Mouse (Mus musculus) kidney, embryonic 15.5 days (tissue): ENCODE data around the gene Wdr34. TPM values are rescaled to one million over a fixed set of nuclear protein-coding genes. Genes with fewer than 3 reads are reported as not detected.
"Not testable (repeated sequence)": the region's sequence is repeated elsewhere in the genome, so short reads cannot be mapped to it uniquely, and the experiment has no call there.

ENCODE experiments used
- ATAC-seq: fragments of 200-750 bp; cut with Nextera tagmentation; replicated peaks from 2 replicates; pipeline ENCODE4 v1.8.0; 2017; ENCODE audit warnings: moderate TSS enrichment; ENCODE audit not compliant: low FRiP score
- H3K27ac ChIP-seq: fragments of 300-500 bp; sonication (generic); 2 replicates; pipeline ENCODE4 v1.5.1; 2015; ENCODE audit warnings: mild to moderate bottlenecking, inconsistent platforms
- H3K27me3 ChIP-seq: fragments of 300-500 bp; sonication (generic); 2 replicates; pipeline ENCODE4 v1.6.1; 2015; ENCODE audit warnings: inconsistent platforms
- H3K36me3 ChIP-seq: fragments of 300-500 bp; sonication (generic); 2 replicates; pipeline ENCODE4 v1.6.1; 2015; ENCODE audit warnings: inconsistent platforms
- H3K4me1 ChIP-seq: fragments of 300-500 bp; sonication (generic); 2 replicates; pipeline ENCODE4 v1.6.1; 2015; ENCODE audit warnings: inconsistent platforms
- H3K4me2 ChIP-seq: fragments of 300-500 bp; sonication (generic); 2 replicates; pipeline ENCODE4 v1.6.1; 2015; ENCODE audit warnings: moderate library complexity, mild to moderate bottlenecking, inconsistent platforms
- H3K4me3 ChIP-seq: fragments of 300-500 bp; sonication (generic); replicated peaks from 2 replicates; pipeline ENCODE4 v1.5.1; 2015; ENCODE audit warnings: mild to moderate bottlenecking, inconsistent platforms
- H3K9ac ChIP-seq: fragments of 300-500 bp; sonication (generic); 2 replicates; pipeline ENCODE4 v1.6.1; 2015; ENCODE audit warnings: mild to moderate bottlenecking, inconsistent platforms
- H3K9me3 ChIP-seq: fragments of 300-500 bp; sonication (generic); replicated peaks from 2 replicates; pipeline ENCODE4 v1.6.1; 2016; ENCODE audit warnings: inconsistent platforms
- WGBS: fragments of 180-500 bp; shearing (Covaris S2); methylation state at CpG from one replicate; pipeline ENCODE4 v1.1.7; 2015; ENCODE audit warnings: mixed read lengths; 5-methylcytosine and 5-hydroxymethylcytosine counted together
- polyA plus RNA-seq: library from polyadenylated mRNA; unstranded; fragments of >200 nt; fragmentation: Nextera tagmentation; extraction: Ambion mirVana; gene quantifications from 2 replicates; pipeline ENCODE4 v1.2.1, GENCODE M21; 2015

The Wdr34 gene
- polyA plus RNA-seq, 1 experiment from 2014 or later, result 40.7 TPM

- peak overlapping the region; percentile 66 for H3K4me3 ChIP-seq
- no peaks in the 10 kb centered on the region for H3K27me3 ChIP-seq
- 7% methylated on average over 3 of the region's 3 CpGs for WGBS
- H3K4me1 ChIP-seq, result peaks cover 53% of the 10 kb centered on the region
- H3K36me3 ChIP-seq, result peaks cover 7% of the 10 kb centered on the region
- peak overlapping the region; percentile 75 for H3K9ac ChIP-seq
- H3K27ac ChIP-seq, result peak overlapping the region; percentile 97
- no peak for ATAC-seq
- no peaks in the 10 kb centered on the region for H3K9me3 ChIP-seq
- peak overlapping the region; percentile 86 for H3K4me2 ChIP-seq
Measured at GRCm38 (mm10) chr2:30063791-30064190, 15.1 kb upstream of the Wdr34 start.

GRCm38 (mm10) chr2:30063235-30063634, 14.6 kb upstream of the Wdr34 start:
- peak overlapping the region; percentile 86 for H3K4me2 ChIP-seq
- peaks cover 48% of the 10 kb centered on the region for H3K4me1 ChIP-seq
- no peaks in the 10 kb centered on the region for H3K27me3 ChIP-seq
- ATAC-seq, result no peak
- peak overlapping the region; percentile 66 for H3K4me3 ChIP-seq
- peaks cover 1% of the 10 kb centered on the region for H3K36me3 ChIP-seq
- H3K27ac ChIP-seq, result peak overlapping the region; percentile 97
- H3K9ac ChIP-seq, result peak overlapping the region; percentile 75
- whole genome bisulfite sequencing, result 4% methylated on average over 8 of the region's 8 CpGs
- H3K9me3 ChIP-seq, result no peaks in the 10 kb centered on the region

DNA sequence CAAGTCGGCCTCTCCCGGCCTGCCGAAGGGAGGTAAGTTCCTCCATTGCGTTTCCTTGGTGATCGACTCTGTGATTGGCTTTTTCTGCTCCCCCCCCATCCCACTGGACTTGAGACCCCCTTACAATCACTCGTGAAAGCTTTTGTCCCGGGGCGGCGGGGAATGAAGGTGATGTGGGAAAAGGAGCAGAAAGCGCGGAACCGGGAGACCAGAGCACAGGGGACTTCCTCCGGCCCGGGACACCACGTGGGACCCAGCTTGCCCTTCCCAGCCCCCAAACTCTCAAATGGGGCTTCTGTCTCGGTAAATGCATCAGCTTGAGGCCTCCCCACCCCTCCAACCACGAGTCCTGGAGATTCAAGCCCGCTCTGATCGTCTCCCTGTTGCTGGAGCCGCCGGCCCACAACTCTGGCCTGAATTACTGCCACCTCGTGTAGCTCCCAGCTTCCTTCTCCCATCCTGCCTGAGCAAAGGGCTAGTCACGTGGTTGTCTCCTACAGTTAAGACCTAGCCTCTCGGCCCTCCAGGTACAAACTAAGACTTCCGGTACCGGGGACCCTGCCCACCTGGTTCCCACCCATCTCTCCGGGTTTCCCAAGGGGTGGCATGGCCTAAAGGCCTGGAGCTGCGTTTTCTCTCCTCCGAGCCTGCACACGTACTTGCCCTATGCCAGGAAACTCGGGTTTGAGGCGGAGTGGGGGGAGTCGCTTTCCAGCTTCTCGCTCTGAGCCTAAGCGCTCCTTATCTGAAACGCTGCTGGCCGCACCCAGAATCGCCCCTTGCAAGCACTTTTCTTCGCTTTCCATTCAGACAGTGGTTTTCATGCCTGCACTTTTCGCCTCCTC, 13.8 kb upstream of the Wdr34 start:
- no peaks in the 10 kb centered on the region for H3K36me3 ChIP-seq
- H3K4me2 ChIP-seq, result peak overlapping the region; percentile 86
- peaks cover 44% of the 10 kb centered on the region for H3K4me1 ChIP-seq
- no peaks in the 10 kb centered on the region for H3K9me3 ChIP-seq
- under 1% methylated on average over 40 of the region's 40 CpGs for WGBS
- peak overlapping the region; percentile 97 for H3K27ac ChIP-seq
- H3K27me3 ChIP-seq, result no peaks in the 10 kb centered on the region
- peak overlapping the region; percentile 75 for H3K9ac ChIP-seq
- H3K4me3 ChIP-seq, result peak overlapping the region; percentile 66
- ATAC-seq, result peak; percentile 33

- H3K4me3 ChIP-seq, result peak overlapping the region; percentile 66
- no peaks in the 10 kb centered on the region for H3K36me3 ChIP-seq
- H3K4me1 ChIP-seq, result peaks cover 48% of the 10 kb centered on the region
- 9% methylated on average over 37 of the region's 37 CpGs for WGBS
- peak overlapping the region; percentile 97 for H3K27ac ChIP-seq
- H3K9me3 ChIP-seq, result no peaks in the 10 kb centered on the region
- H3K4me2 ChIP-seq, result peak overlapping the region; percentile 86
- ATAC-seq, result no peak; the same call in 1 of the 2 replicates
- peak overlapping the region; percentile 75 for H3K9ac ChIP-seq
- H3K27me3 ChIP-seq, result no peaks in the 10 kb centered on the region
Measured at GRCm38 (mm10) chr2:30061215-30062166, 12.8 kb upstream of the Wdr34 start.

DNA sequence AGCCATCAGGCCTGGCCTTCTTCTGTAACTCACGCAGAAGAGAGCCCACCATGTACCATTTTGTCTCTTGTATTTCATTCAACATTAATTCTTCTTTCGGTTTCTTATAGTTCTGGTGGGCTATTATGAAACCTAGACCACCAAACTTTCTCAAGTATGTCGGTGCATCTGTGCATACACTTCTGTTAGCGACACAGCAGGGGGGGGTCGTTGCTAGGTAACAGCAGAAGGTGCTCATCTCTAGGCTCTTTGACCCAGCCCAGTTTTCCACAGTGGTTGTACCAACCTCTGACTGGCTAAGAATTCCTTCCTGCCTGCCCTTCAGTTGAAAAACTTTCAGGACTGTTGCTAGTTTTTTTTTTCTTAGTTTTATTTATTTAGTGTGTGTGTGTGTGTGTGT, 9.7 kb upstream of the Wdr34 start:
- Histone ChIP-seq H3K9me3 (no peaks in the 10 kb centered on the region), H3K4me3 (no peak overlapping the region), H3K27me3 (no peaks in the 10 kb centered on the region), H3K36me3 (no peaks in the 10 kb centered on the region), H3K27ac (no peak overlapping the region), H3K9ac (no peak overlapping the region), H3K4me2 (no peak overlapping the region), H3K4me1 (peaks cover 25% of the 10 kb centered on the region)
- 64% methylated on average over 5 of the region's 5 CpGs for WGBS
- no peak for ATAC-seq

DNA sequence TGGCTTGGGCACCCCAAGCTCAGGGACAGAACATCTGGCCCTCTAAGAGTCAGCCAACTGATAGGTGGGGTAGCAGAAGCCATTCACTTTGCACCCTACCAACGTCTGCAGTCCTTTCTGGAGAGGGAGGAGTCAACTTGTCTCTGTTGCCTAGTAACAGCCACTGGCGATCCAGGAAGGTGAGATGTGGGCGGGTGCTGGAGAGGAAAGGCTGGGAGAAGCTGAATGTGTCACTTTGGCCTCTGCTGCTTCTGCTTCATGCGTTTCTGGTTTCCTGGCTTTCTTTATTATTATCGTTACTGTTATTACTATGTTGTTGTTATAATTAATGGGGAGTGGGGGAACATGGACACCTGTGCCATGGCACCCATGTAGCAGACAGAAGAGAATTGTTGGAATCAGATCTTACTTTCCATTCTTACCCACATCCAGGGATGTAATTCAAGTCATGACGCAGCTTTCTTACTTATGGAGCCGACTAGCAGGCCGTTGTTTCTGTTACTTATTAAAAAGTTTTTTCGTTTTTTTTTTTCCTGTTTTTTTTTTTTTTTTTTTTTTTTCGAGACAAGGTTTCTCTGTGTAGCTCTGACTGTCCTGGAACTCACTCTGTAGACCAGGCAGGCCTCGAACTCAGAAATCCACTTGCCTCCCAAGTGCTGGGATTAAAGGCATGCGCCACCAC, 8.7 kb upstream of the Wdr34 start, which contains the start of gene Set:
Gene Set, plus strand, starts transcription at position 156 of the 682 bp plus-strand sequence.
- peaks cover 14% of the 10 kb centered on the region for H3K4me1 ChIP-seq
- no peak within 1 kb of the TSS for H3K27ac ChIP-seq
- ATAC-seq, result no peak
- H3K27me3 ChIP-seq, result no peaks in the 10 kb centered on the region
- H3K4me3 ChIP-seq, result no peak within 1 kb of the TSS
- no peak within 1 kb of the TSS for H3K9ac ChIP-seq
- WGBS, result 37% methylated on average over 12 of the region's 12 CpGs
- H3K36me3 ChIP-seq, result no peaks in the 10 kb centered on the region
- H3K9me3 ChIP-seq, result no peaks in the 10 kb centered on the region
- no peak within 1 kb of the TSS for H3K4me2 ChIP-seq

DNA sequence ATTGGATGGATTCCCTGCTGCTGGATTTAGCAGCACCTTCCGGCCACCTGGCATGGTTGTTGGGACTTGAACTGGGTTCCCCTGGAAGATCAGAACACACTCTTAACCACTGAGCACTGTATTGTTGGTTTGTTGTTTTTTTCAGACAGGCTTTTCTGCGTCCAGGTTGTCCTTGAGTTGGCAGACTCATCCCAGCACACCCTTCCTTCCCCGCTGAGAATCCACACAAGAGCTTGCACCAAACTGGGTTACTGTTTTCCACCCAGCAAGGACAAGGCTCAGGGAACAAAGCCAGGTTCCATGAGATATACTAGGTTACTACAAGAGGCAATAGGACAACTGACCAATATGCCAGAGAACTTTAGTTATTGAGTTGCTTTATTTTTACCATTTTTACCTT, 8.1 kb upstream of the Wdr34 start:
- Histone ChIP-seq H3K4me2 (no peak overlapping the region), H3K9ac (no peak overlapping the region), H3K27me3 (no peaks in the 10 kb centered on the region), H3K4me1 (peaks cover 14% of the 10 kb centered on the region), H3K9me3 (no peaks in the 10 kb centered on the region), H3K36me3 (no peaks in the 10 kb centered on the region), H3K4me3 (no peak overlapping the region), H3K27ac (no peak overlapping the region)
- no peak for ATAC-seq
- 83% methylated on average over 3 of the region's 3 CpGs for WGBS

GRCm38 (mm10) chr2:30055310-30055709, 6.6 kb upstream of the Wdr34 start:
- not testable (repeated sequence) for H3K9me3 ChIP-seq, ATAC-seq, H3K4me1 ChIP-seq, H3K27me3 ChIP-seq, H3K4me3 ChIP-seq, H3K36me3 ChIP-seq, H3K27ac ChIP-seq, H3K4me2 ChIP-seq, H3K9ac ChIP-seq
- 93% methylated on average over 3 of the region's 3 CpGs for WGBS

- Histone ChIP-seq H3K4me2 (no peak overlapping the region), H3K27ac (no peak overlapping the region), H3K4me3 (no peak overlapping the region), H3K36me3 (no peaks in the 10 kb centered on the region), H3K9me3 (no peaks in the 10 kb centered on the region), H3K27me3 (no peaks in the 10 kb centered on the region), H3K4me1 (peaks cover 16% of the 10 kb centered on the region), H3K9ac (no peak overlapping the region)
- WGBS, result 50% methylated on average over 6 of the region's 6 CpGs
- no peak for ATAC-seq
Measured at GRCm38 (mm10) chr2:30051992-30052761, 3.5 kb upstream of the Wdr34 start.

GRCm38 (mm10) chr2:30049831-30050230, 1.1 kb upstream of the Wdr34 start:
- WGBS, result 81% methylated on average over 3 of the region's 3 CpGs

GRCm38 (mm10) chr2:30048101-30048501, 580 bp downstream of the Wdr34 start:
- Histone ChIP-seq H3K9me3 (no peaks in the 10 kb centered on the region), H3K4me2 (peak overlapping the region; percentile 67), H3K27me3 (no peaks in the 10 kb centered on the region), H3K4me1 (peaks cover 15% of the 10 kb centered on the region), H3K27ac (peak overlapping the region; percentile 97), H3K4me3 (peak overlapping the region; percentile 66), H3K9ac (peak overlapping the region; percentile 62), H3K36me3 (peaks cover 20% of the 10 kb centered on the region; the same call in 1 of the 2 replicates)
- ATAC-seq, result no peak
- WGBS, result 50% methylated on average over 11 of the region's 11 CpGs

More at GRCm38 (mm10) chr2:30049831-30050230, 1.1 kb upstream of the Wdr34 start:
- Histone ChIP-seq H3K4me1 (peaks cover 15% of the 10 kb centered on the region), H3K4me2 (no peak overlapping the region), H3K27ac (no peak overlapping the region), H3K36me3 (peaks cover 18% of the 10 kb centered on the region; the same call in 1 of the 2 replicates), H3K4me3 (no peak overlapping the region), H3K27me3 (no peaks in the 10 kb centered on the region), H3K9me3 (no peaks in the 10 kb centered on the region), H3K9ac (no peak overlapping the region)
- ATAC-seq, result no peak
